Mouse (Mus musculus): ENCODE measurements around the gene Fam117b.

Fam117b gene

GRCm38 (mm10) chr1:59913195-59913868, 526 bp downstream of the Fam117b start:
- peak; percentile 54 to 69 for DNase-seq (ENCODE audit: low spot score in 2 of 2)

GRCm38 (mm10) chr1:59913869-59914225, 1.0 kb downstream of the Fam117b start:
- peak in 1 of 2 experiments; percentile 18 for DNase-seq (ENCODE audit: low spot score in 2 of 2)

- DNase-seq (ENCODE audit: low spot score in 2 of 2): no peak
Measured at GRCm38 (mm10) chr1:59914799-59915198, 2.0 kb downstream of the Fam117b start.

- no peak for DNase-seq (ENCODE audit: low spot score in 2 of 2)
Measured at GRCm38 (mm10) chr1:59915843-59916610, 3.2 kb downstream of the Fam117b start.

- DNase-seq (ENCODE audit: low spot score in 2 of 2): no peak
Measured at GRCm38 (mm10) chr1:59917401-59917800, 4.6 kb downstream of the Fam117b start.

GRCm38 (mm10) chr1:59918075-59918474, 5.3 kb downstream of the Fam117b start:
- no peak for DNase-seq (ENCODE audit: low spot score in 2 of 2)

- no peak for DNase-seq (ENCODE audit: low spot score in 2 of 2)
Measured at GRCm38 (mm10) chr1:59923201-59923600, 10.4 kb downstream of the Fam117b start.

GRCm38 (mm10) chr1:59923673-59924072, 10.9 kb downstream of the Fam117b start:
- no peak for DNase-seq (ENCODE audit: low spot score in 2 of 2)

- no peak for DNase-seq (ENCODE audit: low spot score in 2 of 2)
Measured at GRCm38 (mm10) chr1:59924411-59924810, 11.6 kb downstream of the Fam117b start.

GRCm38 (mm10) chr1:59926021-59926672, 13.3 kb downstream of the Fam117b start:
- no peak for DNase-seq (ENCODE audit: low spot score in 2 of 2)

GRCm38 (mm10) chr1:59927131-59927680, 14.4 kb downstream of the Fam117b start:
- no peak for DNase-seq (ENCODE audit: low spot score in 2 of 2)

GRCm38 (mm10) chr1:59930926-59931325, 18.1 kb downstream of the Fam117b start:
- no peak for DNase-seq (ENCODE audit: low spot score in 2 of 2)

- DNase-seq (ENCODE audit: low spot score in 2 of 2): no peak
Measured at GRCm38 (mm10) chr1:59932991-59933390, 20.2 kb downstream of the Fam117b start.

GRCm38 (mm10) chr1:59941063-59941462, 28.3 kb downstream of the Fam117b start:
- no peak for DNase-seq (ENCODE audit: low spot score in 2 of 2)

GRCm38 (mm10) chr1:59942057-59942790, 29.4 kb downstream of the Fam117b start:
- no peak for DNase-seq (ENCODE audit: low spot score in 2 of 2)

GRCm38 (mm10) chr1:59943825-59944224, 31.0 kb downstream of the Fam117b start:
- no peak for DNase-seq (ENCODE audit: low spot score in 2 of 2)

GRCm38 (mm10) chr1:59945969-59946368, 33.2 kb downstream of the Fam117b start:
- no peak for DNase-seq (ENCODE audit: low spot score in 2 of 2)

- DNase-seq (ENCODE audit: low spot score in 2 of 2): no peak
Measured at GRCm38 (mm10) chr1:59947509-59947908, 34.7 kb downstream of the Fam117b start.

GRCm38 (mm10) chr1:59957206-59957605, 44.4 kb downstream of the Fam117b start:
- no peak for DNase-seq (ENCODE audit: low spot score in 2 of 2)

- DNase-seq (ENCODE audit: low spot score in 2 of 2): no peak
Measured at GRCm38 (mm10) chr1:59959941-59960340, 47.1 kb downstream of the Fam117b start.

GRCm38 (mm10) chr1:59966171-59966785, 53.5 kb downstream of the Fam117b start:
- DNase-seq (ENCODE audit: low spot score in 2 of 2): no peak

All from right cerebral cortex, postnatal 36 days (tissue).